Mouse (Mus musculus): Measurements from ENCODE around the gene Gli1. TPM values are rescaled to one million over a fixed set of nuclear protein-coding genes. Genes with fewer than 3 reads are reported as not detected.

Gene Gli1
- total RNA-seq, 1 experiment from 2014 or later = not detected

DNA sequence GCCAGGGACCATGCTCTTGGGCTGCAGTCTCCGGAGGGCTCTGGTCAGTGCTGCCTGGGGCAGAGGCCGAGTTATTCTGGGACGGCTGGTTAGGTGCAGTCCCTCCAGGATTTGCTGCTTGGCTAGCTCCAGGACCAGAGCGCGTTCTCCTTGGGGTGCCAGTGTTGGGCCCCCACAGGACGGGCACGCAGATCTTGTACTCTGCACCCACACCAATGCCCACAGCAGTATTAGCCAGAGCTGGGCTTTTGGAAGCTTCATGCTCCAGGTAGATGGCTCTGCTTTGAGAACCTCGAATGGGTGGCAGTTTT is 9.5 kb upstream of the Gli1 start:
- ATAC-seq (replicated peaks in 1 of 2; ENCODE audit: insufficient read depth in 1 of 2, low FRiP score in 2 of 2, low TSS enrichment in 1 of 2, low read depth in 1 of 2, poor library complexity in 2 of 2, severe bottlenecking in 2 of 2) = no peak

DNA sequence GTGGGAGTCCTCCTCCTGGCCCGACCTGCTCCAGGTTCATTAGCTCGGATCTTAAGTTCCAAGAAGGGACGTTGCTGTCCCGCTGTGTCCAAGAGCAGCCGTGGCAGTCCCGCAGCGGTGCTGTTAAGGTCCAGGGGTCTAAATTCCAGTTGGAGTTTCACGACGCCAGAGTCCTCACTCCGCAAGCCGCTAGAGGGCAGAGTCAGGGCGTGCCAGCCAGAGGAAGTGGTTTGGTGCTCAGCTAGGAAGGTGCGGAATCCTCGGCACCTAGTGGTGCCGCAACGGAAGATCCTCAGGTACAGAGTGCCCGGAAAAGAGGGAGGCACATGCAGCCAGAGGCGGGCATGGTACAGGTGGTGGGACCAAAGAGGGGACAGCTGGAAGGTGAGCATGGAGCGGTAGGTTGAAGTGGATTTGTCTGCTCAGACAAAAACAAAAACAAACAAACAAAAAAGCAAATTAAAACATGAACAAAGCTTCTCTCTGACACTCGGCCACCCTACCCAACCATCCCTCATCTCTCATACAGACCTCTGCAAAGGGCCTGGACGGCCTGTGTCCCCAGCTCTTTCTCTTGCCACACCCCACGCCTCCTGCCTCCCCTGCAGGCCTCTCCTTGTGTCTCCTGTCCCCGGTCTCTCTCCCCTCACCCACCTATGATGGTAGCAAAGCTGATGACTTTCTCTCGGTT is 9.0 kb upstream of the Gli1 start:
- peak; percentile 84 to 87 for ATAC-seq (replicated peaks in 1 of 2; ENCODE audit: insufficient read depth in 1 of 2, low FRiP score in 2 of 2, low TSS enrichment in 1 of 2, low read depth in 1 of 2, poor library complexity in 2 of 2, severe bottlenecking in 2 of 2)

DNA sequence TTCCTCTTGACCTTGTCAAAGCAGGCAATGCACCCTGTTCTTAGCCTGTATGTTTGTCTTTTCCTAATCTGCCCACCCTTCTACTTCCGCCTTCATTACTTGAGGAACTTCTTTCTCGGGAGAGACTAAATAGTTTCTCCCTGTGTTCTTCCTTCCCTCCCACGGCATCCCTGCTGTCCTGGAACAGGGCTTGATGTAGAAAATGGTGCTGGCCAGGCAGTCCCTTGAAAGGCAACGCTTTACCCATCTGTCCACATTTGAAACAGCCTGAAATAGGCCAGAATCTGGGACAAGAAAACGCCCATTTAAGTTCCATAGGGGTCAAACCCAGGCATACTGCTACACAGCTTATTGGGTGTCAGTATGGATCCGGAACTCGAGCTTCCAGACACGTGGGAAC is 8.0 kb upstream of the Gli1 start:
- no peak for ATAC-seq (replicated peaks in 1 of 2; ENCODE audit: insufficient read depth in 1 of 2, low FRiP score in 2 of 2, low TSS enrichment in 1 of 2, low read depth in 1 of 2, poor library complexity in 2 of 2, severe bottlenecking in 2 of 2)

DNA sequence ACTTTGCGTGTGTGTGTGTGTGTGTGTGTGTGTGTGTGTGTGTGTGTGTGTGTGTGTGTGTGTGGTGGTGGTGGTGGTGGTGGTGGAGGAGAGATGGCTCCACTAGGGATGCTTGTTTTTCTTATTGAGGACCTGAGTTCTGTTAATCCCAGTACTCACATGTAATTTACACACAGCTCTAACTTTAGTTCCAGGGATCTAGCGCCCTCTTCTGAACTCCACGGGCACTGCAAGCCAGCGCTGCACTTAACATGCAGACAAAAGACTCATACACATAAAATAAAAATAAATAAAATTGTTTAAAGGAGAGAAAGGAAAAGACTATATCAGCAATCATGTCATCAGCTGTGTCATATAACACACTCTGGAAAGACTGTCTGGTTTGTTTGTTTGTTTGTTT is 7.2 kb upstream of the Gli1 start:
- no peak for ATAC-seq (replicated peaks in 1 of 2; ENCODE audit: insufficient read depth in 1 of 2, low FRiP score in 2 of 2, low TSS enrichment in 1 of 2, low read depth in 1 of 2, poor library complexity in 2 of 2, severe bottlenecking in 2 of 2)

DNA sequence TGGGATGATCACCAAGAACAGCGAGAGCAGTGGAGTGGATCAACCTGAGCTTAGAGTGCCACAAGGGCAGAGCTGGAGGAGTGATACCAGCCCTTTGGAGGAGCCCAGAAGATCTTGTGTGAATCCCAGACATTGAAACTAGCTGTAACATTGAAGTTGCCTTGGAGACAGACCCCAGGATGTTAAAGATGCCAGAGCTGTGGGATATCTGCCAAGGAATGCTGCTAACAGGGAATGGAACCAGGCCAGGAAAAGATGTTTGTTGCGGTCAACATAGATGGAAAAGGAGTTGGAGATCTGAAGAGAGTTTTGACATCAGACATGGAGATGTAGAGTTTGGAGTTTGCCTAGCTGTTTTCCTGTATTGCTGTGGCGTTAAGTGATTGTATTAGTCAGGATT is 4.4 kb upstream of the Gli1 start:
- no peak for ATAC-seq (replicated peaks in 1 of 2; ENCODE audit: insufficient read depth in 1 of 2, low FRiP score in 2 of 2, low TSS enrichment in 1 of 2, low read depth in 1 of 2, poor library complexity in 2 of 2, severe bottlenecking in 2 of 2)

DNA sequence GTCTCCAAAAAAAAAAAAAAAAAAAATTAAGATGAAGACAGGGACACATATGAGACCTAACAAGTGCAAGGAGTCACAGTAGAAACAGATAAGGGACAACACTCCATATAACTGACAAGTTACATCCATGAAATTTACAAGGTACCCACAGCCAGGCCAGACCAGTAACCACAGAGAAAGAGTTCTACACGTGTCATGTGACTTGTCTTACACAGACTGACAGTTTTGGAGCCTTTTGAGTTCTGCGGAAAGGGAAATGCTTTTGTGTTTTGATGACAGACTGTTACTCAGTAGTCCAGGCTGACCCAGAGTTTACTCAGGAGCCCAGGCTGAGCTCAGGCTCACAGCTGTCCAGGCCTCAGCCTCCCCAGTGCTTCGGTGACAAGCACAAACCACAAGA is 1.3 kb upstream of the Gli1 start:
- ATAC-seq (replicated peaks in 1 of 2; ENCODE audit: insufficient read depth in 1 of 2, low FRiP score in 2 of 2, low TSS enrichment in 1 of 2, low read depth in 1 of 2, poor library complexity in 2 of 2, severe bottlenecking in 2 of 2) = no peak

DNA sequence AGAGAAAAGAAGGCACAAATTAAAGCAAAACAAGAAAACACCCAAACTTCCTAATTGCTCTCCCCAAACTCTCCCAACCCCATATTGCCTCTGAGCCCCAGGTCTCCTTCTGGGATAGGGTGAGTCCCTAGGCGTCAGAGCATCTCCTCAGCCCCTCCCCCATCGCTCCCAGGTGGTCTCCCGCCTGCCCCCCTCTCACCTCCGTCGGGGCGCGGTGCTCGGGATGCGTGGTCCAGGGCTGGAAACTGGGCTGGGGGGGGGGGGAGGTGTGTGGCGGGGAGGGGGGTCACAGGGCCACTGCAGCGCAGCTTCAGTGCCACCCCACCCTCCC is 449 bp downstream of the Gli1 start:
- ATAC-seq (replicated peaks in 1 of 2; ENCODE audit: insufficient read depth in 1 of 2, low FRiP score in 2 of 2, low TSS enrichment in 1 of 2, low read depth in 1 of 2, poor library complexity in 2 of 2, severe bottlenecking in 2 of 2) = no peak

DNA sequence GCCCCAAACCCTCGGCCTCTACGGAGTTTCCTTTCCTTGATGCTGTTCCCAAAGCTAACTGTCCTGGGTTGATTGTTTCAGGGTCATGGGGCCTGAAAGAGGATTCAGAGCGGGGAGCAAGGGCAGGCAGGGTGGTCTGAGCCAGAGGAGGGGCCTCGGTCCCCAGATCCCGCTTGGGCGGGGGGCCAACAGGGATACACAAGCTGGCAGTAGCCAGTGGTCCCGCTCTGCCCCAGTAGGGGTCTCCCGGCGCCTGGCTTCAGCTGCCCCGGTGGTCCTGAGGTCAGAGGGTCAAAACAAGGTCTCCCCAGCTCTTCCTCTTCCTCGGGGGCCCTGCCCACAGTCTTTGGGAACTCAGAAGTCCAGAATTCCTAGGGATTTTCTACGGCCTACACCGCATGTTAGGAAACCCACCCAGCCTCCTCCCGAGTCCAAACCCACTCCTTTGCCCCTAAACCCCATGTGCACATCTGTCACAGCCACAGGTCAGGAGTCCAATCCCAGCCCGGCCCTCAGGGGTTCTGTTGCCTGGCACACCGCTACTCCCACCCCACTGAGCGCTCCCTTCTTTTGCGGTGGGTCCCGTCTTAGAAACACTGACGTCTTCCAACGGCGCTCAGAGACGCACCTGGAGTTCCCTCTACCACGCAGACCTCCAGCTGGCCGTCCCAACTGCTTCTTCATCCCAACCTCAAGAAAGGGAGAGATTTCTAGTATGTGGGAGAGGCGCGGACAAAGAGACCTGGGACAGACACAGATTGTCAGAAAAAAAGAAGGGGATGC is 1.0 kb downstream of the Gli1 start:
- ATAC-seq (replicated peaks in 1 of 2; ENCODE audit: insufficient read depth in 1 of 2, low FRiP score in 2 of 2, low TSS enrichment in 1 of 2, low read depth in 1 of 2, poor library complexity in 2 of 2, severe bottlenecking in 2 of 2) = no peak

DNA sequence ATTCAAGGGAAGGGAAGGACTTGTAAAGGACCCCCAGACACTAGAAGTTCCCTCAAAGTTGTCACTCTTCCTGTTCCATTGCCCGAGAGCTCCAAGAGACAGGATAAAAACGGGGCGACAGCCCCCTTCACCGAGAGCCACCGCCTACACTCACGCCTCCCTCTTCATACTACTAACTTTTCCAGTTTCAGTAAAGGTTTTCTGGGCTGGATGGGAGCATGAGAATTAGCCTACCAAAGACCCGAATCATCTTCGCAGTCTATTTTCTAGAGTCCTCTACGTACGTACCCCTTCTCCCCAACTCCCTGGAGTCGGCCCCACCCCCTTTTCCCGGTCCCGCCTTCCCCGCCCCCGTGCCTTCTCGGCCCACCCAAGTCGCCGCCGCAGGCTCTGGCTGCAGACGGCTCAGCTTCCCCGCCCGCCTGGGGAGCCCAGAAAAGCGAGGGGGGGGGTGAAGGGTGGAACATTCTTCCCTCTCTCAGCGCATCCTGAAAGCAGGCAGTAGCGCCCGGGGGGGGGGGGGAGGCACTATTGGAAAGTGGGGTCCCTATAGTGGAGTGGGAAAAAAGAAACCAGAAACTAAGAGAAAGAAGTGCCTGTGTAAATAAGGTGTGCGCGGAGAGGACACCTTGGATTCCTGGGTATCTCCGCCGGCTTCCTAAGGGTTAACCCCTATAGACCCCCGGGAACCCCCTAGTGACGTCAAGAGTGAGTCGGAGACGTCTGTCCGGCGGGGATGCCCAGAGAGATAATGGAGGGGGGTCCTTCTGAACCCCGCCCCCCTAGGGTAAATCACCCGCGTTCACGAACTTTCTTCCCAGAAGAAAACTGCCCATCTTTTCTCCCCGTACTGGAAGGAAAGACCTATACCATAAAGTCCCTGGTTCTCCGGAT is 1.8 kb downstream of the Gli1 start:
- no peak for ATAC-seq (replicated peaks in 1 of 2; ENCODE audit: insufficient read depth in 1 of 2, low FRiP score in 2 of 2, low TSS enrichment in 1 of 2, low read depth in 1 of 2, poor library complexity in 2 of 2, severe bottlenecking in 2 of 2)

DNA sequence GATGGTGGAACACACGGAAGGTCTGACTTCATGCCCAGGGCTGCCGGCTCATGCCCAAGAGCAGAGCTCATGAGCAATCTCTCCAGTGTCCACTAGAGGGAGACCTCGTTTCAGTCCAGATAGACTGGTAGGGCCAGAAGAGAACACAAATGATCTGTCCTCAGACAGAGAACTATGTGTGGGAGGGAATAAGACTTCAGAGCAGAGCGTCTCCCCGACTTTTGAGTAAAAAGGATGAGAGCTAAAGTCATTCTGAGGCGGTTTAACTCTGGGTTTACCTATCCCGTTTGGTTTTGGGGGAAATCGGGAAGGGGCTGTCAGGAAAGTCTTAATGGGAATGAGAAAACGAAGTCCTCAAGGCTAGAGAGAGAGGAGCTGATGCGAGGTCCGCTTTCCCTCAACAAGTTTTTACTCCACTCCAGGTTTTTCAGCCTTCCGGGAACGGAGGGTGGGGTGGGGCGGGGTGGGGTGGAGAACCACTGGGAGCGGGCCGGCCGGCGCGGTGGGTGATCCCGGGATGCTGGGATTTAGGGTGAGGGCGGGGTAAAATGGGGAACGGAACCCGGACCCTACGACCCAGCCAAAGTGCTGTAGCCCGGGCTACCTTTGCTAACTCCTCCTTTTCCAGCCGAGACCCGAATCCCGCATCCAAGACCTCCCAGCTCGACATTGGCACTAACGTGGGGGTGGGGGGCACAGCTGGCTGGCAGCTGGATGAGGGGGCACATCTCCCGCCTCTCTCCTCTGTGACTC is 2.7 kb downstream of the Gli1 start:
- ATAC-seq (replicated peaks in 1 of 2; ENCODE audit: insufficient read depth in 1 of 2, low FRiP score in 2 of 2, low TSS enrichment in 1 of 2, low read depth in 1 of 2, poor library complexity in 2 of 2, severe bottlenecking in 2 of 2) = peak; percentile 84 to 89

DNA sequence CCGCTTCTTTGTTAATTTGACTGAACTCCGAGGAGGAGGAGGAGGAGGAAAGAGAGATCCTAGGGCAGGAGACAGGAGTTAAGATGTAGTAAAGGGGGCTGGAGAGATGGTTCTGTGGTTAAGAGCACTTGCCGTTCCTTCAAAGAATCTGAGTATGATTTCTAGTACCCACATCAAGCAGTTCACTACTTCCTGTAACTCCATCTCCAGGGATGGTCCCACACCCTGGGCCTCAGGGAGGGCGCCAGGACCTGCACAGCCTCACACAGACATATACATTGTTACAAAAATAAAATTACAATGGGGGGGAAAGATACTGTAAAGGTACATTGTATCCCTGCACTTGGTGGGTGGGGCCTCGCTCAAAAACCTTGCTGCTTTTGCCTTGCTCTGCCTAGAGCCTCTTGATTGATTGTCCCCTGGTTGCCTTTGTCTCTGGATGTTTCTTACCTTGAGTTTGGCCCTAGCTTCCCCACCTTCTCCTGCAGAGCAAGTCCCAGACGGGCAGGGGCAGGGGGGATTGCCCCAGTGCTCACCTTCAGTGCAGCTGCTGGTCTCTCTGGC is 4.2 kb downstream of the Gli1 start:
- no peak for ATAC-seq (replicated peaks in 1 of 2; ENCODE audit: insufficient read depth in 1 of 2, low FRiP score in 2 of 2, low TSS enrichment in 1 of 2, low read depth in 1 of 2, poor library complexity in 2 of 2, severe bottlenecking in 2 of 2)

DNA sequence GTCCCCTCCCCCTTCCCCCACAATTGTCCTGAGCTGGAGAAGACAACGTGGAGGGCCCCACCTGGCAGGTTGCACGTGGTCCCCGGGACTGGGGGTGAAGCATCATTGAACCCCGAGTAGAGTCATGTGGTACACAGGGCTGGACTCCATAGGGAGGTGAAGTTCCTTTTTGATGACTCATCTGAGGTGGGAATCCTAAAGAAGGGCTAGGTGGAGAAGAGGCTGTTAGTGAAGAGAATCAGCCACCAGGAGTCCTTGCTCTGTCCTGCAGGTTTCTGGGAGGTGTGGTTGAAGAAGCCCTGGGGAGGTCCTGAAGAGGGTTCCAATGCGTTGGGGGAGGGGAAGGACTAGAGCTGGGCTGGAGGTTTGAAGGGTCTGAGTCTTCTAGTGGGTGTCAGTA is 4.8 kb downstream of the Gli1 start:
- ATAC-seq (replicated peaks in 1 of 2; ENCODE audit: insufficient read depth in 1 of 2, low FRiP score in 2 of 2, low TSS enrichment in 1 of 2, low read depth in 1 of 2, poor library complexity in 2 of 2, severe bottlenecking in 2 of 2) = no peak

DNA sequence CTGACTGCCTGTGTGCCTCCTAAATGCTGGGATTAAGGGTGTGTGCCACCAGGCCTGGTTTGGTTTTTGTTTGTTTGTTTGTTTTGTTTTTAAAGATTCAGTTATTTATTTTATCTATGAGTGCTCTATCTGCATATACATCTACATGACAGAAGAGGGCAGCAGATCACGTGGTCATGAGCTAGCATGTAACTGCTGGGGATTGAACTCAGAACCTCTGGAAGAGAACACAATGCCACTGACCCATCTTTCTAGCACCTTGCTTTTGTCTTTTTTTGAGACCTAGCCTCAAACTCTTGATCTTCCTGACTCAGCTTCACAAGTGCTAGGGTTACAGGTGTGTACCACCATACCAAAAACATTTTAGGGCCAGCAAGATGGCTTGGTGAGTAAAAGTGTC is 6.5 kb downstream of the Gli1 start:
- ATAC-seq (replicated peaks in 1 of 2; ENCODE audit: insufficient read depth in 1 of 2, low FRiP score in 2 of 2, low TSS enrichment in 1 of 2, low read depth in 1 of 2, poor library complexity in 2 of 2, severe bottlenecking in 2 of 2) = no peak

DNA sequence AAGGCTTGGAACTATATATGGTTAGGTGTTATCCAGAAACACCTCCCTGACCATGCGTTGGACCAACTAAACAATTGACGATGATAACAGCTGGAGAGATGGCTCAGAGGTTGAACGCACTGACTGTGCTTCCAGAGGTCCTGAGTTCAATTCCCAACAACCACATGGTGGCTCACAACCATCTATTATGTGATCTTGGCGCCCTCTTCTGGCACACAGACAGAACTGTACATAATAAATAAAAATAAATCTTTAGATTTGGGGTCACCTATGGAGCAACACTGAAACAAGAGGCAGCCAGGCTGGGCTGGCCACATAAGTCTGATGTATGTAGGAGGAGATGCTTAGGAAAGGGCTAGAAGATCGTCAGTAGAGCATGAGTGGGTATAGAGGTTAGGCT is 8.6 kb downstream of the Gli1 start:
- ATAC-seq (replicated peaks in 1 of 2; ENCODE audit: insufficient read depth in 1 of 2, low FRiP score in 2 of 2, low TSS enrichment in 1 of 2, low read depth in 1 of 2, poor library complexity in 2 of 2, severe bottlenecking in 2 of 2) = no peak

DNA sequence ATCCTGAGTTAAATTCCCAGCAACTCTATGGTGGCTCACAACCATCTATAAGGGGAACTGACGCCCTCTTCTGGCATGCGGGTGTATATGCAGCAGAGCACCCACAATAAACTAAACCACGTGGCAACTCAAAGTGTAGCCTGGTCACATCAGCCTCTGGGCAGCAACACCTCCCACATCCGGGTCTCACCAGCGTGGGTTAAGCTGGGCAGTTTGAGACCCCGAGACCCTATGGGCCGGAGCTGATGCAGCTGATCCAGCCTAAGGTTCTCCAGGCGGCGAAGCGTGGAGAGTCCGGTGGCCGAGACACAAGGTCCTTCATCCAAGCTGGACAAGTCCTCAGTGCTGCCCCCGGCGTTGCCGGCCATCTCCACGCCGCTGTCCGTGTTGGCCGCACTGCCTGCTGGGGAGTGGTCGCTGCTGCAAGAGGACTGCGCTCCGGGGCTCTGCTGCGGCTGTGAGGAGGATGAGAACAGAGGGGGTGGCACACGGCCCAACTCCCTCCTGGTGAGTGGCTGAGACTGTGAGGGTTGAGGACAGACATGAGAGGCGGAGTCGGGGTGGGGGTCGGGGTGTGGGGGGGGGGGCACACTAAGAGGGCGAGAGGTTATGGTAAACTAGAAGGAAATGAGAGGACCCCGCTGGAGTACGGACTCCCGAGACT is 9.4 kb downstream of the Gli1 start:
- ATAC-seq (replicated peaks in 1 of 2; ENCODE audit: insufficient read depth in 1 of 2, low FRiP score in 2 of 2, low TSS enrichment in 1 of 2, low read depth in 1 of 2, poor library complexity in 2 of 2, severe bottlenecking in 2 of 2) = 0 out of 4 replicates have a peak, but pooled peaks of 1 of the 2 experiments have one; percentile 27

DNA sequence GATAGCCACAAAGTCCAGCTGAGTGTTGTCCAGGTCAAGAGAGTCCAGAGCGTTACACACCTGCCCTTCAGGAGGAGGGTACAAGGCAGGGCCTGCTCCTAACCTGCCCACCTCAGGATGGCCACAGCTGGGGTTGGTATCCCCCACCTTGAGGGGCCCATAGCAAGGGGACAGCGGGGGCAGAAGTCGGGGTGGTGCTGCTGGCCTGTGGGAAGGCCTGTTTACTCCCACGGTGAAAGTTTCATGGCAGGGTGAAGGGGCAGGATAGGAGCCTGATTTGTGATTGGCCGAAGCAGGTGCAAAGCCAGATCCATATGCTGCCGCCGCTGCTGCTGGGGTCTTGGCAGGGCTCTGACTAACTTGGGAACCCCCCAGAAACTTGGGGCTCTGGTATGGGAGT is 11.6 kb downstream of the Gli1 start:
- ATAC-seq (replicated peaks in 1 of 2; ENCODE audit: insufficient read depth in 1 of 2, low FRiP score in 2 of 2, low TSS enrichment in 1 of 2, low read depth in 1 of 2, poor library complexity in 2 of 2, severe bottlenecking in 2 of 2) = no peak
